Mouse (Mus musculus) cerebellum, adult 2 months (tissue): ENCODE data around the gene Ece1. TPM values are rescaled to one million over a fixed set of nuclear protein-coding genes. Genes with fewer than 3 reads are reported as not detected.

Source experiments
- DNase-seq, 2 experiments: peaks; one replicate each; pipeline ENCODE4 v3.0.0; 2021
- H3K27ac ChIP-seq: fragments of 200-500 bp; 2 replicates; pipeline ENCODE4 v1.5.1; 2012; ENCODE audit warnings: low read length, control low read depth, inconsistent platforms; ENCODE audit not compliant: insufficient read depth
- H3K27me3 ChIP-seq: fragments of 200-500 bp; 2 replicates; pipeline ENCODE4 v1.6.1; 2012; ENCODE audit warnings: inconsistent platforms, mild to moderate bottlenecking, low read length, moderate library complexity; ENCODE audit not compliant: control insufficient read depth, insufficient read depth
- H3K4me1 ChIP-seq: fragments of 200-500 bp; 2 replicates; pipeline ENCODE4 v1.6.1; 2011; ENCODE audit warnings: low read length; ENCODE audit not compliant: control insufficient read depth, insufficient read depth
- H3K4me3 ChIP-seq: fragments of 200-500 bp; replicated peaks from 2 replicates; pipeline ENCODE3; 2011; ENCODE audit warnings: mild to moderate bottlenecking, low read depth, low read length, control low read depth; ENCODE audit not compliant: insufficient read depth
- CTCF ChIP-seq: fragments of 200-500 bp; IDR thresholded peaks from 2 replicates; pipeline ENCODE4 v1.5.1; 2011; ENCODE audit warnings: low read depth, mild to moderate bottlenecking, control low read depth, low read length, moderate library complexity, borderline replicate concordance; ENCODE audit not compliant: insufficient read depth
- POLR2A ChIP-seq: fragments of 200-500 bp; IDR thresholded peaks from 2 replicates; pipeline ENCODE4 v1.6.1; 2011; ENCODE audit warnings: low read length, control low read depth, borderline replicate concordance; ENCODE audit not compliant: insufficient read depth
- WGBS: fragments of 180-500 bp; shearing (Covaris S2); methylation state at CpG from one replicate; pipeline ENCODE4 v1.1.7; 2018; 5-methylcytosine and 5-hydroxymethylcytosine counted together
- polyA plus RNA-seq: library from polyadenylated mRNA; depleted of rRNA; stranded (reverse); fragments of >200 nt; gene quantifications from 2 replicates; pipeline ENCODE4 v1.2.3, GENCODE M21; 2012

Ece1 gene
- polyA plus RNA-seq, 1 experiment, result 48.5 TPM

DNA sequence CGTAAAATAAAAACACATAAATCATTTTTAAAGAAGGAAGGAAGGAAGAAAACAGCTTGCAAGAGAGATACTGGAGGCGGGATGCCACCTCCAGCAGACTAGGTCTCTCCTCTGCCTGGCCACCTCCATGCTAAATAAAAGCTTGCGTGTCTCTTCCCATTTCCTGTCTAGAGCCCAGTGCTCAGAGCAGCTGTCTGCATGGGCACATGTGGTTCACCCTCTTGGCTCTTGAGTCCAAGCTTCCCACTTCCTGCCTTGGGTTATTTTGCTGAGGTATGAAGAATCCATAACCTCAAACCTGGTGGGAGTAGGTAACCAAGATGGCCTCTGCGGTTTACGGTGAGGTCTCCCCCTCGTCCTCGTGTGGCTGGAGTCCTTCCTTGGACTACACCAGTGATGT lies 36.5 kb downstream of the Ece1 start:
- DNase-seq, result no peak
- no peak overlapping the region for H3K27ac ChIP-seq
- 90% methylated on average over 7 of the region's 7 CpGs for WGBS
- H3K27me3 ChIP-seq, result no peaks in the 10 kb centered on the region
- peaks cover 46% of the 10 kb centered on the region for H3K4me1 ChIP-seq
- no peak for TF ChIP-seq POLR2A
- no peak for TF ChIP-seq CTCF
- H3K4me3 ChIP-seq, result no peak overlapping the region

DNA sequence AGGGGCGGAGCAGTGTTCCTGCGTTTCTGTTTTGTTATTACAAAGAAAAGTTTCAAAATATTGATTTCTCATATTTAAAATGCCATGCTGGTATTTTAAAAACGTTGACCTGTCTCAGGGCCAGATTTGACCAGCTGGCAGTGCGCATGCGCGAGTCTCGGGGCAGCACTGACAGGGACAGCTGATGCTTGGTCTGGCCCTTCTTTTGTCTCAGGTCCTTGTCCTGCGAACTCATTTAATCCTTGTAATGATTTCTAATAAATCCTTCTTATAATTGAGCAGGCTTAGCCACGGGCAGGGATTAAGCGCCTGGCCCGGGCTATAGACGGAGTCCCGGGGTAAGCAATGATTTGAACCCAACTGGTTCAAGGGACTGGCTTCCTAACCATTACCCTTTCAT lies 40.2 kb downstream of the Ece1 start:
- H3K4me1 ChIP-seq, result peaks cover 56% of the 10 kb centered on the region
- no peak for TF ChIP-seq CTCF
- no peak for TF ChIP-seq POLR2A
- 48% methylated on average over 13 of the region's 13 CpGs for WGBS

DNA sequence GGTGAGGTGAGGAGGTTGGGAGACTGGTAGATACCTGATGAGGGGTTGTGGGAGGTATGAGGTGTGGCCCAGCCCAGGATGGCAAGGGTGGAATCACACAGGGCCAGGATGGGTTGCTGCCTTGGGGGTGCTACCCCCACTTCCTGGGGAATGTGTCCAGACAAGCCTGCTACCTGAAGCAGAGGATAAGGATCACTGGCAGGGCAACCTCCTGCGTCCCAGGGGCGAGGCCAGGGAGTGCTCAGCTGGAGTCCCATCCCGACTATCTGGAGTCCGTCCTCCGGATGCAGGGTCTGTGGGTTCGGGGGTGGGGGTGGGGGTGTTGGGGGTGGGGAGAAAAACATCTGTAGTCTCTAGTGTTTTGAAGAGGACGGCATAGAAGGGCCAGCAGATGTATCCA lies 40.8 kb downstream of the Ece1 start:
- no peak for DNase-seq
- Histone ChIP-seq H3K4me3 (no peak overlapping the region), H3K27ac (no peak overlapping the region), H3K4me1 (peaks cover 52% of the 10 kb centered on the region), H3K27me3 (no peaks in the 10 kb centered on the region)
- WGBS, result 60% methylated on average over 7 of the region's 7 CpGs
- TF ChIP-seq POLR2A (no peak), CTCF (no peak)

More for the DNA sequence above, 40.2 kb downstream of the Ece1 start:
- no peaks in the 10 kb centered on the region for H3K27me3 ChIP-seq
- DNase-seq, result no peak
- H3K27ac ChIP-seq, result no peak overlapping the region
- H3K4me3 ChIP-seq, result no peak overlapping the region

DNA sequence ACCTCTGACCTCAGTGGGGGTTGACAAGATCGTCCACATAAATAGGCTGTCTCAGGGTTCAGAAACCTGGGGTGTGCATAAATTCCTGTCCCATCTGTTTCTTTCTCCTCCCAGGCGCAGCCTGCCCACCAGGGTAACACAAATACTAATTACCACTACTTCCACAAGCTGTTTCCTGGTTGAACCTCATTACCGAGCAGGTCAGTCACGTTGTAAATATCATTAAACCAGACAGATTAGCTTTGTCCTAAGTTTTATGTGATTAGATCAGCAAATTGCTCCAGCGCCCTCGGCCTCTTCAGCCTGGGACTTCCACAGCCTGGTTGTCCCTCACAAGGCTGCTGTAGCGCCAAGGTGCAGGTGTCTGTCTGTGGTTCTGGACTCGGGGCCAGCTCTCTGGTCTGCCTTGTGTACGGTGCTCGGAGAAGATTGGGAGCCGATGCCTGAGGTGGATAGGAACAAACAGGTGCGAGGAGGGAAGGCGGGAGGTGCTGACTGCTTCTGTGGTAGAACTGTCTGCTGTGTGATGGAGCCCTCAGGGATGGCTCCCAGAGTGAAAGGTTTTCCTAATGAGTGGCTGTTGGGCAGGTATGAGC lies 43.0 kb downstream of the Ece1 start:
- 9% methylated on average over 13 of the region's 13 CpGs for WGBS
- TF ChIP-seq POLR2A (no peak), CTCF (no peak)
- DNase-seq, result peak in 1 of 2 experiments; percentile 60
- Histone ChIP-seq H3K4me1 (peaks cover 39% of the 10 kb centered on the region), H3K4me3 (no peak overlapping the region), H3K27ac (peak overlapping the region; percentile 38), H3K27me3 (no peaks in the 10 kb centered on the region)

DNA sequence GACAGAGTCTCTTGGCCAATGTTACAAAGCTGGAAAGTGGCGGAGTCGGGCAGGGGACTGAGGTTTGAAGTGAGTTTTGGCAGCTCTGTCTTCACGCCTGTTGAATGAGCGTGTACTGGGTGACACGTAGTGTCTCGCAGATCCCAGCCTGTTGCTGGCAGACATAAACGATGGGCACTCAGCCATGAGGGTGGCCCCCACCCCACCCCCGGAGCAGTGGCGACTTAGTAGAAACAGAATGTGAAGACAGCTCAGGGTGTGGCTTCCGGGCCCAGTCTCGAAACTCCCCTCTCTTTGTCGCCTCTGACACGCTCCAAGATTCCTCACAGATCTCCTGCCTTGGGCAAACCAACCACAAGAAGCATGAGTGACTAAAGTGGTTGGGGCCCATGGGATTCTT lies 45.9 kb downstream of the Ece1 start:
- H3K4me1 ChIP-seq, result peaks cover 27% of the 10 kb centered on the region
- H3K27ac ChIP-seq, result no peak overlapping the region
- WGBS, result 52% methylated on average over 13 of the region's 13 CpGs
- H3K27me3 ChIP-seq, result no peaks in the 10 kb centered on the region
- TF ChIP-seq CTCF (no peak), POLR2A (no peak)
- no peak for DNase-seq
- no peak overlapping the region for H3K4me3 ChIP-seq

DNA sequence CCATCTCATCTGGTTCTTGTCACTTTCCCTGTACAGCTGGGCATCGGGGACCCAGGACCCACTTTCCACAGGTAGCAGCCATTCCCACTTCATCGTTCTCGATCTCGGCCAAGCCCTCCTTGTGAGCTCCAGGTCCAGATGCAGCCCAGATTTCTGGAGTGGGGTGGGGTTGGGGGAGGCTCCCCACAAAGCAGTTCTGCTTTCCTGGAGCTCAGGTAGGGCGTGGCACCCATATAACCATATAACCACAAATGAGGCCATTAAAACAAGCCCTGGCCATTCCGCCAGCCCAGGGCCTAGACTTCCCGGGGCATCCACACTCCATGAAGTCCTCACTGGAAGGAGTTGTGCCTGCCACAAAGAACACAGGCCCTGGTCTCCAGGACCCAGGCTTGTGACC lies 46.5 kb downstream of the Ece1 start:
- no peaks in the 10 kb centered on the region for H3K27me3 ChIP-seq
- no peak overlapping the region for H3K4me3 ChIP-seq
- H3K4me1 ChIP-seq, result peaks cover 30% of the 10 kb centered on the region
- DNase-seq, result no peak
- 86% methylated on average over 7 of the region's 7 CpGs for WGBS
- TF ChIP-seq POLR2A (no peak), CTCF (no peak)
- H3K27ac ChIP-seq, result no peak overlapping the region

DNA sequence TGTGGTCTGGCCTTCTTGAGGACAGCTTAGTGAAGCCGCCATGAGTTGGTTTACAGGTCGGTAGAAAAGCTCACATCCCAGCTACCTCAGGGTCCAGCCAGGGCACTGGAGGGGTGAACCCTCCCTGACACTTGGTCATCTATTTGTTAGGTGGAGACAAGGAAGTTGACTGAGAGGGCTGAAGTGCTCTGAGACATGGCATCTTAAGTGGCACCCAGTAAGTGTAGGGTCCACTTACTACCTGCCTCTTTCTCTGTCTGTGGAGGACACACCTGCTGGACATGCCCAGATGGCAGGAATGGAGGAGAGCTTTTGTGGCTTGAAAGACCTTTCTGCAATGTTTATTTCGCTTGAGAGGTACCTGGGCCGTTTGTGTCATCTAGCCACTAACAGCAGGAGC lies 46.9 kb downstream of the Ece1 start:
- no peak overlapping the region for H3K27ac ChIP-seq

DNA sequence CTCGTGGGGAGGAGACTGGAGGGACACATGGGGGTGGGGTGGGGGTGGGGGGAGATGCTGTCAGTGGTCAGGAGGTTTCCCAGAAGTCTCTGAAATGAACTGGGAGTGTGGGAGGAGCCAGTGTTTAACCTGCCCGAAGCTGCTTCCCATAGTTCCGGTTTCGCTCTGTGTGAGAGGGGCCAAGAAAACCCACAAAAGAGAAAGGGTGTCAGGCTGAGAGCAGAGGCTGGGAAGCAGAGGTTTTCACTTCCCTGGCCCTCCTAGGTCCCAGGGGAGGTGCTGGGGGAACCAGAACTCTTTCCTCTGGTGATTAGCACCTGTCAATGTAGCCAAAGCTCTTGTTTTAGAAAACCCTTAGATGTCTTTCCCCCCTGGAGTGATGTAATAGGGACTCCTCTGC lies 47.4 kb downstream of the Ece1 start:
- Histone ChIP-seq H3K4me3 (no peak overlapping the region), H3K4me1 (peaks cover 32% of the 10 kb centered on the region), H3K27me3 (no peaks in the 10 kb centered on the region), H3K27ac (no peak overlapping the region)
- no peak for TF ChIP-seq POLR2A
- TF ChIP-seq CTCF, result no peak
- 61% methylated on average over 4 of the region's 4 CpGs for WGBS
- DNase-seq, result no peak

More for the DNA sequence above, 46.9 kb downstream of the Ece1 start:
- no peak for DNase-seq
- peaks cover 33% of the 10 kb centered on the region for H3K4me1 ChIP-seq
- TF ChIP-seq CTCF, result no peak
- no peak for TF ChIP-seq POLR2A
- 67% methylated on average over 4 of the region's 4 CpGs for WGBS
- no peak overlapping the region for H3K4me3 ChIP-seq
- H3K27me3 ChIP-seq, result no peaks in the 10 kb centered on the region
